Mouse (Mus musculus) cerebral cortex, adult 2 months (tissue): Measurements from ENCODE around the gene S100a5.

Experiments
- WGBS: fragments of 180-500 bp; shearing (Covaris S2); methylation state at CpG from one replicate; pipeline ENCODE4 v1.1.7; 2018; 5-methylcytosine and 5-hydroxymethylcytosine counted together

The S100a5 gene

DNA sequence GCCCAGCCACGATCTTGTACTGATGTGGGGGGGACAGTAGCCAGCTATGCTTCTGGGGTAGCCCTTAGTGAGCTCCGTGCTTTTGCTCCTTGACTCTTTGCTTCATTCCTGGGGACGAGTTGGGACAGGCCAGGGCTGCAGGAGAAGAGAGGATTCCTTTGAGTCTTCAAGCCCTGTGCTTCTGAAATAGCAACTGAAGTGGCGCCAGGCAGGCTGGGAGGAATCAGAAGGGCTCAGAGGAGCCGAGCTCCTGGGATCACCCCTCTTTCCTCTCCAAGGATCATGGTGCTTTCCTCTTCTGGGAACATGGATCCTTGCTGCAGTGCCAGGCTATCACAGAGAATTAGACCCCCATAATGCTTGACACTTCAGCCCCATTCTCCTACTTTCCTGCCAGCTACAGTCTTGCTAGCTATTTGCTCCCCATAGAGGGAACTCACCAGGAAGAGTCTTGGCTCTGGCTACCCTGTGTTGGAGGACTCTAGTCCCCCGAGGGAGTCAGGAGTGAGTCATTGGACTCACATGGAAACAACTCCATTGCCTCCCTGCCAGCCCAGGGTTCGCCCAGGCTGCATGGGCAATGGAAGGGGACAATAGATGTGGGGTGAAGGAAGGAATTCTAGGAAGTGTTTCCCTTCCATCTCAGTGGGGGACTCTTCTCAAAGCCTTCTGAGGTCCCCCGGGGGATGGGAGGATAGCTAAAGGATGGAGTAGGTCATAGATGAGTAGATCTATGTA, 7.7 kb upstream of the S100a5 start:
- WGBS, result 64% methylated on average over 8 of the region's 8 CpGs

DNA sequence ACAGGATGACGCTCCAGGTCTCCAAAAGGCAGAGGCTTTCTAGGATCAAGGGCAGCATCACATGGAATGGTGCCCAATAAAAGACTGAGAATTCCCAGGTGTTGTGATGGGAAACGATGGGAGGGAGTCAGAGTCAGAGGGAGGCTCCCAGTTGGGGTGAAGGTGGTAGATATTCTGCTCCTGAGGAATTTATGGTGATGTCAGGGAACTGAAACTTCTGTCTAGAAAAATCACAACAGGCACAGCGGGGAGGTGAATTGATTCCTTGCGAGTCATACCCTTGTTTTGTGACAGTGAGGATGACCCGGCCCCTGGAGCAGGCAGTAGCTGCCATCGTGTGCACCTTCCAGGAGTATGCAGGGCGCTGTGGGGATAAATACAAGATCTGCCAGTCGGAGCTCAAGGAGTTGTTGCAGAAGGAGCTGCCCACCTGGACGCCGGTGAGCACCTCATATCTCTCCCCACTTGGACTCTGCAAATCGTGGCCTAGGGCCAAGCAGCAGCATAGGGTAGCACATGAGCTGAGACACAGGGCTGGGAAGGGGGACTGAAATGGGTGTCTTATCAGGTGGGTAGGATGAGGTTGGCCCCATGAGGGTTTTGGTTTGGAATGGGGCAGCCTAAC, 6.7 kb upstream of the S100a5 start, which contains the start of gene Gm42674:
TSS of gene Gm42674 (plus strand) at position 419 of the 625 bp plus-strand sequence.
- WGBS, result 87% methylated on average over 11 of the region's 11 CpGs

DNA sequence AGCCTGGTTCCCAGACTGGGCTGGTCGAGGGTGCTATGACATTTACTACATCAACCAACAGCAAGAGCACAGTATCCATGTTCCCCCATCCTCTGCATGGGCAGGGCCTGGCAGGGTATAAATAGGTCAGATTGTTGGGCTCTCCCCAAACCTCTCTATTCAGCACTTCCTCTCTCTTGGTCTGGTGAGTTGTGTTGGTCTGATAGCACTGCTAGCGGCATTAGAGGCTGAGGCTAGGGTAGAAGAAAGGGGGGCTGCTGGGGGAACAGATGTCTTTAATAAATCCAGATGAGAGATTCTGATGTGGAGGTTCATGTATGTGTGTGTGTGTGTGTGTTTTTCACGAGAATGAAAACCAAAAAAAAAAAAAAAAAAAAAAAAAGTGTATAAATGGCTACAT, 4.7 kb upstream of the S100a5 start, which contains the start of gene S100a4:
TSS of gene S100a4 (plus strand) at position 149 of the 400 bp plus-strand sequence.
- 71% methylated on average over 3 of the region's 3 CpGs for WGBS

DNA sequence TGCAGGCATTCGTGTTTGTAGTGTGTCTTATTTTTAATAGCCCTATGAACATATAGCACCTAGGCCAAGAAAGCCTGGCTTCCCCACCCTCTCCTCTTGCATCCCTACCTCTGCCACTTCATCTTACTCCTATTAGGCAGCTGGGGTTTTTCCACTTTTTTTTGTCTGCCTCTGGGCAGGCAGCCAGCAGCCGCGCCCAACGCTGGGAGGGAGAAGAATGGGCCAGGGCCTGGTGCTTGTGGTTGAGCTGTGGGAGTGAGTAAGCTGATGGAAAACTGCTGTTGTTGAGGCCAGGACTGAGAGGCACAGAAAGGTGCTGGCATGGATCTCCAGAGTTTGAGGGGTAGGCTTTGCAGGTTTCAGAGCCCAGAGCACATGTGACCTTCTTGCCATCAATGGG, 3.9 kb upstream of the S100a5 start:
- WGBS, result 20% methylated on average over 4 of the region's 4 CpGs

DNA sequence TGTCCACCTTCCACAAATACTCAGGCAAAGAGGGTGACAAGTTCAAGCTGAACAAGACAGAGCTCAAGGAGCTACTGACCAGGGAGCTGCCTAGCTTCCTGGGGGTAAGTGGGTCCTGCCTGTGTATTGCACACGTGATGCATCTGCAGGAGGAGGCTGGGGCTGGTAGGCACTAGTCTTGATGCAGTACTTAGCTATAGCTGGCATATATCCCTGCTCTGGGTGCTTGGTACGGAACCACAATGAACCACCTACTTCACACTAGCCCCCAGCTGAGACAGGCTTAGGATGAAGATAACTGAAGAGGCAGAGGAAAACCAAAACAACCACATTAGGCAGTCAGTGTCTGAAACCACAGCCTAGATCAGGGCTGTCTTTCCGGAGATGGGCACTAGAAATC, 3.3 kb upstream of the S100a5 start:
- 64% methylated on average over 3 of the region's 3 CpGs for WGBS

DNA sequence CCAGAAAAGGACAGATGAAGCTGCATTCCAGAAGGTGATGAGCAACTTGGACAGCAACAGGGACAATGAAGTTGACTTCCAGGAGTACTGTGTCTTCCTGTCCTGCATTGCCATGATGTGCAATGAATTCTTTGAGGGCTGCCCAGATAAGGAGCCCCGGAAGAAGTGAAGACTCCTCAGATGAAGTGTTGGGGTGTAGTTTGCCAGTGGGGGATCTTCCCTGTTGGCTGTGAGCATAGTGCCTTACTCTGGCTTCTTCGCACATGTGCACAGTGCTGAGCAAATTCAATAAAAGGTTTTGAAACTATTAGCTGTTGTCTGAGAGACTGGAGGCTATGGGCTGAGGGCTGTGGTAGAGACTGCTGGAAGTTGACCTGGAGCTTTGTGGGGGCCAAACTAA, 2.6 kb upstream of the S100a5 start:
- 92% methylated on average over 2 of the region's 2 CpGs for WGBS

DNA sequence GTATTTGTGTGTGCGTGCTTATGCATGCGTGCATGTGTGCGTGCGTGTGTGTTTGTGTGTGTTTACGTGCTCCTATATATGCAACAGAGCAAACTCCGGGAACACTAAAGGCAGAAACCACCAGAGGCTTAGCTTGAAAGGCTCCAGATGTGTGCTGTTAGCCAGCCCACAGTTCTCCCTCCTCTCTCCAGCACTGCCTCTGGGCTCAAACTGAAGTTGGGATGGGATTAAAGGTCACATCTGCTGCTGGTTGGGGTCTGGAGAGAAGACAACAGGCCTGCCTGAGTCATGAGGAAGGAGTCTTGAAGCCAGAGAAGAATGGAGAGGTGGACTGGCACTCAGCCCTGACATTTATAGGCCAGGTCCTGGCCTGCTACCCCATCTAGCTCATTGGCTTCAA, 2.1 kb upstream of the S100a5 start:
- WGBS, result 94% methylated on average over 6 of the region's 6 CpGs

DNA sequence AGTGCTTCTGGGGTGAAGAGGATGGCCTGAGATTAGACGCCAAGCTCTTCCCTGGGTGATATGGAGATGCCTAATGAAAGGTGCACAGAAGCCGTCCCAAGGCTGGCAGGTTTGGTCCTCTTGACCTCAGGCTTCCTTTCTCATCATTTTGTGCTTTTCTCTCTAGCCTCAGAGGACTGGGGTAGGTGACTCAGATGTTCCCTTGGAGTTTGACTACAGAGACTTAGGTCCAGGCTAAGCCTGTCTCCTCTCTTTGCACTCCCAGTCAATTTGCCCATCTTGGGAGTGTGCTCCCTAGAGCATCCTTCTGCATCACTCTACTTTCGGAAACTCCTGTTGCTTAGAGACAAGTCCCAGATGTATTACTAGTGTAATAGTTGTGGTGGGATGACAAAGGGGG, 962 bp upstream of the S100a5 start:
- 92% methylated on average over 3 of the region's 3 CpGs for WGBS

DNA sequence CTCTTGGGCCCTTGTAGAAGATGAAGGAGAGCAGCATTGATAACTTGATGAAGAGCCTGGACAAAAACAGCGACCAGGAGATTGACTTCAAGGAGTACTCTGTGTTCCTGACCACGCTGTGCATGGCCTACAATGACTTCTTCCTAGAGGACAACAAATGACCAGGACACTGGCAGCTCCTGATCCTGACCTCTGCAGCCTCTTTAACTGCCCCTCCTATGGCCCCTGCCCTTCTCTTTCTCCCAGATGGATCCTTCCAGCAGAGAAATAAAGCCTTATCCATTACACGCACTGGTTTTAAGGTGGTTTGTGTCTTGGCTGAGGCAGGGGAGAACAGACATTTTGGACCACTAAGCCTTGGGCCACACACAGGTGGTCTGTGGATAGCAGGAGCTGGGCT, 3.2 kb downstream of the S100a5 start:
- WGBS, result 97% methylated on average over 3 of the region's 3 CpGs

DNA sequence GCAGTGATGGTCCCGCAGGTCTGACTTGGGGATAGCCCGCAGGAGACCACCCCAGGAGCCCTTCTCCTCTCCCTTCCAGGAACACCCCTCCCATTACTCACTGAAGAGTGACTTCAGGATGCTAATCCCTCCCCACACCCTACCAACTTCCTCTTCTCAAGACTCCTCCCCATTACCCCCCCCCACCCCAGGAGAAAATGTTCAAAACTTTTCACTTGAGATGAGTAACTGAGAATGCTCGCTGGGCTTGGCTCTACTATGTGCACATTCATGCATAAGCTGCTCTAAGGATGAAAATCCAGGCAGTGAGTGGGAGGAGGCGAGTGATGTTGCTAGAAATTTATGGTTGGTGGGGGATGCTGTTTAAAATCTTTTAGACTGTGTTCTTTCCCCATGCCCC, 3.7 kb downstream of the S100a5 start:
- 53% methylated on average over 4 of the region's 4 CpGs for WGBS

DNA sequence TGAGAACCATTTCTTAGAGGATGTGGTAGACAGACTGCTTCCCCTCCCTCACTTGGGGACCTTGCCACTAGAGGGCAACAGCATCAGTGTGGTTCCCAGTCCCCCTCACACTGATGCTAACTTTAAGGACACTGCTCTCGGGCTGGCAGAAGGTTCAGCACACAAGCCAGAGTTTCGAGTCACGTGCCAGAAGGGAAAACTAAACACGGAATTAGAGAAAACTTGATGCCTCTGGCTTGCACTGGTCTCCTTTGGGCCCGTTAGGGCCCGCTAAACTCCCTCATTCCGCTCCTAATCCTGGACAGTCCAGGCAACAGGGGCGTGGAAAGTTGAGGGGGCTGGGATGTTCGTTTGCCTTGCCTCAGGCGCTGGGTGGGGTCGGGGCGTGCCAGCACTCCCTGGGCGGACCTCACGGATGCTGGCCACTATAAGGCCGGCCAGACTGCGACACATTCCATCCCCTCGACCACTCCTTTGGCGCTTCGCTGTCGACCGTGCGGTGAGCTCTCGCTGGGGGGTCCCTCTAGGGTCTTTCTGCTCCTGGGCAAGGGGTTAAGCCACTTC, 4.5 kb downstream of the S100a5 start, which contains the start of gene S100a6:
TSS of gene S100a6 (plus strand) at position 155 of the 564 bp plus-strand sequence.
- WGBS, result 6% methylated on average over 23 of the region's 23 CpGs

DNA sequence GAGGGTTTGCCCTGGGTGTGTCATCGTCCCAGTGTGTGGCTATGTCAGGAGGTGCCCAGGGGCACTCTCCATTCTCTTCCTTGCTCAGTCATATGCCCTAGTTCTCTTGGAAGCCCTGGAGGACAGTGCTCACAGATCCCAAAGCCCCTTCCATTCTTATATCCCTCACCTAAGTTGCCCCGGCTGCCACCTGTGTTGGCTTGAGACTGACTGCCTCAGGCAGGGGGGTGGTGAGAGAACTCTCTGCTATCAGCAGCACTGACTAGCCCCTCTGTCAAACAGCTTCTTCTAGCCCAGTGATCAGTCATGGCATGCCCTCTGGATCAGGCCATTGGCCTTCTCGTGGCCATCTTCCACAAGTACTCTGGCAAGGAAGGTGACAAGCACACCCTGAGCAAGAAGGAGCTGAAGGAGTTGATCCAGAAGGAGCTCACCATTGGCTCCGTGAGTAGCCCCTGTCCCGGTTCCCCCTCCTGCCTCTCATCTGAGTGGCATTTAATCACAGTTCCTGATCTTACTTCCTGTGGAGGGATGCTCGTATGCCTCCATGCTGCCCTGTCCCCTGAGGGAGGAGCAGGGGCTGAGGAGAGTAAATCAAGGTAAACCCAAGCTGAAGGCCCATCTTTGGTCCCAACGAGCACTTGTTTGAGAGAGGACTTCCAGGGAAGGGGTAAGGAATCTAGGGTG, 5.3 kb downstream of the S100a5 start:
- 73% methylated on average over 7 of the region's 7 CpGs for WGBS

DNA sequence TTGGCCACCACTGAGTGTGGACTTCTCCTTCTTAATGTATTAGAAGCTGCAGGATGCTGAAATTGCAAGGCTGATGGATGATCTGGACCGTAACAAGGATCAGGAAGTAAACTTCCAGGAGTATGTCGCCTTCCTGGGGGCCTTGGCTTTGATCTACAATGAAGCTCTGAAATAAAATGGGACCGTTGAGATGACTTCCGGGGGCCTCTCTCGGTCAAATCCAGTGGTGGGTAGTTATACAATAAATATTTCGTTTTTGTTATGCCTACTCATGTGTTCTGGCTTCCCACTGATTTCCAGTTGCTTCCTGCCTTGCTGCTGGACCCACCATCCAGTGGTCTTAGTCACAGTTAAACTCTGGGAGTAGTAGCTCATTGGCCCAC, 5.8 kb downstream of the S100a5 start:
- 89% methylated on average over 6 of the region's 6 CpGs for WGBS

DNA sequence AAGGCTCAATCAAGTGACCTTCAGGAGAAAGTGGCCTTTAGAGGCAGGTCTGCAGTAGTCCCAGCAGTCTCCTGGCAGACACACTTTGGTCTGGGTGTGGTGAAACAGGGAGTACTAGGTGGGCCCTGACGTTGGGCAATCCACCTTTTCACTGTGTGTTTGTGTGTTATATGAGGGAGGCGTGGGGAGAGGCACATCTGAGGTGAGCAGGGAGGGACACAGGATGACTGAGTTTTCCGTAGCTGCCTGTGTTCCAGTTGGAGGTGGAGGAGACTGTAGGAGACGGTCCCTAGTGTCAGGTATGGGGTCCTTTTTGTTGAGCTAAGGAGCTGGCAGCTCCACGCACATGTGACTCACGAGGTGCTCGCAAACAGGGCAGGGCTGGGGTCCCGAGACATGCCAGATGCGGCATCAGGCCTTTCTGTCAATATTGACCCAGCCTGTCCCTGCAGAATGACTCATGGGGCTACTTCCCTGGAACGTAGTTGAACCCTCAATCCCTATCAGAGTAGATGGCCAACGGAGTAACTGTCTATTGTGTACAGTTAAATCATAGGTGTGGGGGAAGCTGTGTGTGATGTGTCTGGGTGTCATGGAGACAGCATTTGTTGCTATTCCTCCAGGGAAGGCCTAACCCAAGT, 6.4 kb downstream of the S100a5 start:
- WGBS, result 82% methylated on average over 11 of the region's 11 CpGs

DNA sequence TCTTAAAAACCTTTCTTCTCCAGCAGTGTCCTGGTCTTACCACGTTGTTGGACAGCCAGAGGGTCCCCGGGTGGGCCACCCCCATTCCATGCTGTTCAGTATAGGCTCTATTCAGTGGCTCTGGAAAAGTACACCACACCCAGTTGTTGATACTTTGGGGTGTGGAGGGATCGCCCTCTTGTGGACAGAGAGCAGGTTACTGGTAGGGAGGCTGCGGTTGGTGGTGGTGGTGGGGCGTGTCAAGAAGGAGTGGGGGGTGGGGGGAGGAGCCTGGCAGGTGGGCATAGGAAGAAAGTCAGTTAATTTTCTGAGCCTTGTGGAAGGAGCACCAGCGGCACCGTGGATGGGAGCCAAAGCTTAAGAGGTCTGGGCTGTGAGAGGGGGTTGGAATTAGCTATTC, 7.1 kb downstream of the S100a5 start:
- WGBS, result 6% methylated on average over 7 of the region's 7 CpGs

DNA sequence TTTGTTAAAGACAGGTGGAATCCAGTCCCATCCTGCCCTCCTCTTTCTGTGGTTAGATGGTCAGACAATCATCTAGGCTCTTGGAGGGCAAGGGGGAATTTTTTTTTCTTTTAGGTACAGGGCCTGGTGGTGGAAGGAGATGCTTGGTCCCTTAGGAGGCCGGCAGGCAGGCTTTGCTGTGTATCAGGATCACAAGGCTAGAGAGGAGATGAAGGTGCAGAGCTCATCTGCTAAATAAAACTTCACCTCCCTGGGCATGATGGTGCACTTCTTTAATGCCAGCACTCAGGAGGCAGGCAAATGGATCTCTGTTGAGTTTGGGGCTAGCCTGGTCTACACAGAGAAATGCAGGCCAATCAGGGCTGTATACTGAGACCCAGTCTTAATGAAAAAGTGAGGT, 7.6 kb downstream of the S100a5 start:
- 82% methylated on average over 1 of the region's 1 CpGs for WGBS

DNA sequence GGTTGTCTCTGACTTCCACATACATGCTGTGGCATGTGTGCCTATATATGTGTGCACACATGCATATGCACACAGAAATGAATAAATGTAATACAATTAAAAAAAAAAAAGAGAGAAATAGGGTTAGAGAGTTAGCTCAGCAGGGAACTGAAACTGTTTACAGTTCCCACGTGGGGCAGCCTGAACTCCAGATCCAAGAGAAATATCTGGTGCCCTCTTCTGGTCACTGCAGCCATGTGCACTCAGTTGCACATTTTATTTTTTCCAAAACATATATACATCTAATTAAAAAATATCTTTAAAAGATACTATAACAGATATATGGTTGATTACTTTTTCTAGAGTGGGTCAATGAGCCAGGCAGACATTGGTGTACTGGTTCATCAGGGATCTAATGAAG, 9.3 kb downstream of the S100a5 start:
- 19% methylated on average over 1 of the region's 1 CpGs for WGBS

DNA sequence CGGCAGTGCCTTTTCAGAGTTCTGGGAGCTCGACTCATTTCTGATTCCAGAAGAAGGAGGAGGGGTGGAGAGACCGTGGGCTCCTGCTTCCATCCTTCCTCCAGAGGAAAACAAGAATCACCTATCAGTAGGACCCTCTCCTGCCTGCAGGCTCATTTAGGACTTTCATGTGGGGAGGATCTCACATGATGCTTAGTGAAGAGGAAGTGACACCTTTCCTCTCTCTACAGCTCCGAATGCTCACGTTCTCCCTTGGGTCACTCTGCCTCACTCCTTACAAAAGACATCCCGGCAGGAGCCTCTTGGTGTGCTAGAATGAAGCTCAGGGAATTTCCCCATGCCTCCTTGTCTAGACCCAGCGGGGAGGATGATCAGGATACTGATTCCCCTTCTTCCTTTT, 13.2 kb downstream of the S100a5 start:
- WGBS, result 68% methylated on average over 7 of the region's 7 CpGs

DNA sequence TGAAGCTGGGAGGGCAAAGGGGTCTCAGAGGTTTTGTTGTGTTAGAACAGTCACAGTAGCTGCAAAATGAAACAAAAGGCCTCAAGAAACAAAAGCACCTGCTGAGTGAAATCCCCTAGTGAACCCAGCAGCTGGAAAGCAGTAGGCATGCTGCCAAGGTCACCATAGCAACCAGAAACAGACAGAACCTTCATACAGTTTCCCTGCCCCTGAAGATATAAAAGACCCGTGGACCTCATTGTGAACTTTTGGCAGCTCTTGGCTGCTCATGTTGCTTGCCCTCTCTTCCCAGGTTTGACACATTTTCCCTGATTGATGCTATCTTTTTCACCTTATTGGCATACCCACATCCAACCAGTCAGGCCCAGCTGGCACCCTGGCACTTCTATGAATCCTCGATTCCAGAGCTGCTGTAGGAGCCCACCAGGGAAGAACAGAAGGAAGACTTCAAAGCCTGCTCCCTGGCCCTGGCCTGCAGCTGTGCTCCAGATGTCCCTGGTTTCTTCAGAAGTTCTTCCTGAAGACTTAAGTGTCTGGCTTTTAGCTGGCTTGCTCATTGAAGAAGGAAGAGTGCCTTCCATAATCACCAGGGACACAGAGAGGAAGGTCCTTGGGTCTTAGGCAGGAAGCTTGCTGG, 15.2 kb downstream of the S100a5 start:
- WGBS, result 33% methylated on average over 2 of the region's 2 CpGs

DNA sequence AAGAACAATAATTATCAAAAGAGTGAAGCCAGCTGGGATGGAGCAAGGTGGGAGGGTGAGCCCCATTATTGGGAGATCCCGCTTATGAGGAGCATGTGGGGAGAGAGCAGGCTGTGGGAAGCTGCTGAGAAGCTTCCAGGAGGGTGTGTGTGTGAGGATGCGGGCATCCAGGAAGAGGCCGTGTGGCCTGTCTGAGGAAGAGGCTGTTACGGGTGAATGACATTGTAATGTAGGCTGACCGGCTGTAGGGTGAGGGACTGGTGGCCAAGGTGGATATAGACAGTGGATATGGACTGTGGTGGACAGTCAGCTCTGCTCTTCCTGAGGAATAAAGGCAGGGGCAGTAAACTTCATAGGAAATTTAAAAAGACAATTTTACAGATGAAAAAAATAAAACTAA, 17.2 kb downstream of the S100a5 start:
- WGBS, result 92% methylated on average over 5 of the region's 5 CpGs

DNA sequence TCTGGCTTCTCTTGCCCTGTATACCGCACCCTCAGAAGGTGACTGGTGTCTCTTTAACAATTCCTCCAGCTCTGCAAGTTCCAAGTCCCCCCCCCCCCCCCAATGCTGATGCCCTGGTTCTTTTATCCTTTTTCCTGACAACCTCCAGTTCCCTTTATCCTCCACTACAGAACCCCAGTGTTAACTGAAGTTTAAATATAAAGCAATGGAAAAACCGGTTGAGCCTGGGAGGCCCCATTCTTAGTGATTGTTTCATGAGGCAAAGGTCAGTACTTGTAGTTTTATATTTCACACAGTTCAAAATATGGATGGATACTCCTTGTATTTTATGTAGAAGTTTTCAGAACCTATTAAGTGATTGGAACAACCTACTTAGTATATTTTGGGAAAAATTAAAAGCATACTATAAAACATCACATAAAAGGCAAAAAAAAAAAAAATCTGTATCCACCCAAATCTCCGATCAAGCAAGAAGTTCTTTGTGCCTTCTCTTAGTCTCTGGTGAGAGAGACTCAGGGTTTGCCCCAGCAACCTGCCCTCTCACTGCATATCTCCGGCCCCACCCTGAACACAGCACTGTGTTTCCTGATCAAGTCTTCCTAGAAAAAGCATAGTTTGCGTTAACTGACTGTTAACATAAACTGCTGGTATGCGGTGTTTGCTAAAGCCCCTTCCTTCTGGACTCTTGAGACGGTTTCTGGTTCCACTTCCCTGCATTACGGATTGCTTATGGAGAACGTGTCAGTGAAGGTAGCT, 18.1 kb downstream of the S100a5 start:
- WGBS, result 81% methylated on average over 9 of the region's 9 CpGs
